Mouse (Mus musculus) olfactory bulb, adult 2 months (tissue): ENCODE data around the gene Prkn. TPM values are rescaled to one million over a fixed set of nuclear protein-coding genes. Genes with fewer than 3 reads are reported as not detected.

ENCODE experiments used
- H3K27ac ChIP-seq: fragments of 200-500 bp; 2 replicates; pipeline ENCODE4 v1.5.1; 2012; ENCODE audit warnings: low read depth, low read length; ENCODE audit not compliant: insufficient read depth
- H3K4me1 ChIP-seq: fragments of 200-500 bp; 2 replicates; pipeline ENCODE4 v1.6.1; 2012; ENCODE audit warnings: low read length; ENCODE audit not compliant: control insufficient read depth, insufficient read depth
- H3K4me3 ChIP-seq: fragments of 200-500 bp; 2 replicates; pipeline ENCODE4 v1.5.1; 2012; ENCODE audit warnings: mild to moderate bottlenecking, low read depth, low read length, moderate library complexity; ENCODE audit not compliant: insufficient read depth
- CTCF ChIP-seq: fragments of 200-500 bp; IDR thresholded peaks from 2 replicates; pipeline ENCODE4 v1.5.1; 2012; ENCODE audit warnings: low read depth, mild to moderate bottlenecking, low read length, moderate library complexity; ENCODE audit not compliant: insufficient read depth
- POLR2A ChIP-seq: fragments of 200-500 bp; IDR thresholded peaks from 2 replicates; pipeline ENCODE4 v1.6.1; 2012; ENCODE audit warnings: mild to moderate bottlenecking, low read depth, low read length, moderate library complexity; ENCODE audit not compliant: insufficient read depth
- WGBS: fragments of 180-500 bp; shearing (Covaris S2); methylation state at CpG from one replicate; pipeline ENCODE4 v1.1.7; 2018; 5-methylcytosine and 5-hydroxymethylcytosine counted together
- polyA plus RNA-seq: library from polyadenylated mRNA; stranded (reverse); fragments of >200 nt; gene quantifications from 2 replicates; pipeline ENCODE4 v1.2.4, GENCODE M21; 2012; ENCODE audit warnings: low replicate concordance; ENCODE audit not compliant: missing spikeins, insufficient read depth, insufficient read length

Prkn gene
- not detected in 2 replicates for polyA plus RNA-seq

DNA sequence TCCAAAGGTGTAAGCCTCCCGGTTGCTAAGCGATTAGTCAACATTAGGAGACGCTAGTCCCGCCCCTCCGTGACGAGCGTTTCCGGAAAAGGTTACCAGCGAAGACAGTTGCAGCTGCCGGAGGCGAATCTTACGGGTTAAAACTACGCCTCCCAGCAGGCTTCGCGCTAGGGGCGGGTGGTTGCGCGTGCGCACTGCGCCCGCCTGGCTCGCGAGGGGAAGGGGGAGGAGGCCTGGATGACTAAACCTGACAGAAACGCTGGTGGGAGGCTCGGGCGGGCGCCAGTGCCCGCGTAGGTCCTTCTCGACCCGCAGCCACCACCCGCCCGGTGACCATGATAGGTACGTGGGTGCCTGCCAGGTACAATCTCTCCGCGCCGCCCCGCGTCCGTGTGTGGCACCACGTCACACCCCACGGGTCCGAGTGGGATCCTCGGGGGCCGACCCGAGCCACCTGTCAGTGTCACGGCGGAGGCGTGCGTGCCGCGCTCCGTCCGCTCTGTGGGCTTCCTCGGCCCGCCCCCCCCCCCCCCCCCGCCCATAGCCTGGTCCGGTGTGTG is at the start of gene Prkn, which contains the start of gene Pacrg:
Prkn (plus strand) TSS at position 237 of the 560 bp plus-strand sequence.
Pacrg (minus strand) TSS at position 164 of the 560 bp plus-strand sequence.
- Histone ChIP-seq H3K27ac (peak within 1 kb of the TSS; percentile 92), H3K4me1 (peaks cover 2% of the 10 kb centered on the region), H3K4me3 (peak within 1 kb of the TSS; percentile 83)
- no peak for TF ChIP-seq CTCF
- TF ChIP-seq POLR2A, result peak; percentile 70; the same call in 1 of the 2 replicates
- 0% methylated on average over 51 of the region's 58 CpGs for WGBS

DNA sequence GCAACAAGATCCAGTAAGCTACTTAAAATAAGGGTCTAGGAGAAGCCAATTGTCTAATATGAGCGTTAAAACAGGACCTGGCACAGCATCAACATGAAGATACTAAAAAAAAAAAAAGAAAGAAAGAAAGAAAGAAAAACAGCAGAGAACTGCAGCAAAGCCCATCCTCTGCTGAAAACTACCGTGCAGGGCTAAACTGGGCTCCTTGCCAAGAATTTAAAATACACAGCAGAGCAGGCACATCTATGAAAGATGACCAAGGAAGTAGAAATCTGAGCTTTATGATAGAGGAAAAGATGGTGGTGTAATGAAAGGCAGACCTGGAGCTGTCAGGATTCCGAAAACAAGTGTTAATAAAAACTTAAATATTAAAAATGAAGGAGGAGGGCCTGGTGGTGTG is 48.5 kb upstream of the Prkn start:
- TF ChIP-seq POLR2A (no peak), CTCF (no peak)
- 38% methylated on average over 3 of the region's 3 CpGs for WGBS
- no peaks in the 10 kb centered on the region for H3K4me1 ChIP-seq

DNA sequence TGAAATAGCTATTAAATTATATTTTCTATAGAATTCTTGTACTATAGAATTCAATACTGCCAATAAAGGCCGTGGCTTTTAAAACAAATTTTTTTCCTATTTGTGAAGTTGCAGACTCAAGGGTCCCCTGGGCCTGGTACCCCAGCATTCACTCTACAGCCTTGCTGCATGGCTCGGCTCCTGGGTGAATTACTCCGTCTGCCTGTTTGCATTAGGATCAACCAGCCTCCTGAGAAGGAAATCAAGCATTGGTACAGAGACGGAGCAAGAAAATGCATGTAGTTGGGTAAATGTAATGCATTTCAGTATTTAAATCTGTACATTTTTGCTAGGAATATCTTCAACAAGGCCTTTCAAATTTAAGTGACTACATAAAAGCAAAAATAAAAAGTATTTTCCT is 33.5 kb upstream of the Prkn start:
- H3K4me1 ChIP-seq, result no peaks in the 10 kb centered on the region
- WGBS, result 92% methylated on average over 4 of the region's 4 CpGs

More for the DNA sequence above, 48.5 kb upstream of the Prkn start:
- Histone ChIP-seq H3K27ac (no peak overlapping the region), H3K4me3 (no peak overlapping the region)

DNA sequence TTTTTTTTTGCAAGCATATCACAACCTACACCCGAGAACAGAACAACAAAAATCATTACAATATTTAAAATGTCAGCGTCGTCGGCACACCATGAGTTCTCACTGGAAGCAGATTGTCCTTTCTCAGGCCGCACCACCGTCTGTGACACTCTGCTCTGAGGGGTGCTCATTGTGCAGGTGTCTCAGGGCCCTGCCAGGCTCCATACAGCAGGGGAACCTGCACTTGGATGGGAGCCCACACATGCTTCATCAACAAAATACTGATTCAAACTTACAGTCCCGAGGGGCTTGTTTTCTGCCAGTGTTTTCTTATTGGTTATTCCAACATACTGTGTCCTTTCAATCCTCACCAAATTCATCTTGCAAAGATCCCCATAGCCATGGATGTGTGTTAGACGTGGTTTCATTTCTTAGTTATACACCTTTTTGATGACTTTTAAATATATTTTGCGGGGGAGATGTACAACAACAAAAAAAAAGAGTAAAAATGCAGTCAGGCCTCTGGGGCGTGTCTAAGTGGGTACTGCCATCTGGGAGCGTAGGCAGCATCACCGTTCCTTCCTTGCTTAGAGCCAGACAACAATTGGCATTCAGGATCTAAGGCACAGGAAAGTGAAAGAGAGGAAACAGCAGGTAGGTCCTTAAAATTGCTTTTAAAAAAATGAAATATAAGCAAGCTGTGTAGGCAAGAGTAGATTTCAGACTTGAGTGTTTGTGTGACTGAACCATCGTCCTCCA is 32.8 kb upstream of the Prkn start:
- H3K4me3 ChIP-seq, result no peak overlapping the region
- H3K4me1 ChIP-seq, result no peaks in the 10 kb centered on the region
- H3K27ac ChIP-seq, result no peak overlapping the region
- TF ChIP-seq POLR2A, result no peak
- no peak for TF ChIP-seq CTCF
- 63% methylated on average over 13 of the region's 13 CpGs for WGBS

More for the DNA sequence above, 33.5 kb upstream of the Prkn start:
- Histone ChIP-seq H3K27ac (no peak overlapping the region), H3K4me3 (no peak overlapping the region)
- TF ChIP-seq CTCF (no peak), POLR2A (no peak)

GRCm38 (mm10) chr17:10808571-10808970 is 31.6 kb upstream of the Prkn start:
- Histone ChIP-seq H3K27ac (no peak overlapping the region), H3K4me3 (no peak overlapping the region), H3K4me1 (no peaks in the 10 kb centered on the region)
- 64% methylated on average over 2 of the region's 2 CpGs for WGBS
- TF ChIP-seq POLR2A (no peak), CTCF (no peak)

DNA sequence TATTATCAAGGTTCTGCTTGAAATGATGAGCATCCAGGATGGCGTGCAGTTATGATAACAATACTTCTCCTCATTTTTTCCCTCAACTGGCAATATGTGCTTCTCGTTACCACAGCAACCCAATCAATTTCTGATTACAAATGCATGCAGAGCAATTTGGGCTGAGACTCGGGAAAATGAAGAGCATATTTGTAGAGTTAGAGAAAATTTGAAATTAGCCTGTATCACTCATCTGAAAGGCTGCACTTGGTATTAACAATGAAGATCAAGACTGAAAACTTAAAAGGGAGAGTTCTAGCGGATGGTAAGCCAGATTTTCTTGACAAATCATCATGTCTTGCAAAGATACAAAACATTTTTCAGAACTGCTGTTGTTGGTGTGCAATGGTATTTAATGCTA is 21.2 kb upstream of the Prkn start:
- Histone ChIP-seq H3K4me3 (no peak overlapping the region), H3K27ac (no peak overlapping the region), H3K4me1 (no peaks in the 10 kb centered on the region)
- TF ChIP-seq POLR2A, result no peak
- TF ChIP-seq CTCF, result no peak
- 83% methylated on average over 4 of the region's 4 CpGs for WGBS

DNA sequence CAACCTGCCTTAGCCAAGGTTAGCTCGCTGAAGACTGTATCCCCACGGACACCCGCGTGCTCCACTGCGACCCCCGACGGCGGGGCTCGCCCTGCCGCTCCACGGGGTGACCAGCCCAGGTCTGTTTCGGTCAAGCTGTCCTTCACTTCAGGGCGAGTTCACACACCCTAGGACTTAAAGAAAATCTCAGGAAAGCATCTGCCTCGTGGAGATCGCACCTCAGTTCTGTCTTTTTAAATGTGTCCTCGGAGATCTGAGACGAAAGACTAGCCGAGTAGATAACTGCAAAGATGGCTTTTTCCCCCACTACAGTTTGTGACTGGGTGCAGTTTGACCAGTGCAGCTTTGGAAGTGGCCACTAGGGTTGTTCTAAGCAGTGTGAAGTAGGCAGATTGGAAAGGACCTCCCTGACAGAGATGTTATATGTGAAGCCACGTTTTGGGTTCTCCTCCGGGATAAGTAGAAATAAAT is 582 bp downstream of the Prkn start:
- Histone ChIP-seq H3K4me1 (peaks cover 2% of the 10 kb centered on the region), H3K4me3 (peak overlapping the region; percentile 83), H3K27ac (no peak overlapping the region)
- TF ChIP-seq CTCF (no peak), POLR2A (no peak)
- WGBS, result 2% methylated on average over 20 of the region's 20 CpGs

GRCm38 (mm10) chr17:10854207-10854606 is 14.0 kb downstream of the Prkn start:
- TF ChIP-seq POLR2A (no peak), CTCF (no peak)
- no peak overlapping the region for H3K27ac ChIP-seq
- WGBS, result 83% methylated on average over 3 of the region's 3 CpGs
- no peaks in the 10 kb centered on the region for H3K4me1 ChIP-seq
- H3K4me3 ChIP-seq, result no peak overlapping the region
